Mouse (Mus musculus) small intestine, adult 2 months (tissue): ENCODE measurements around the gene Ssx2ip.

Experiments
- CTCF ChIP-seq: fragments of 200-500 bp; IDR thresholded peaks from 2 replicates; pipeline ENCODE4 v1.5.1; 2012; ENCODE audit warnings: low read depth, mild to moderate bottlenecking, control low read depth, inconsistent platforms, low read length, moderate library complexity, mixed read lengths; ENCODE audit not compliant: insufficient replicate concordance, insufficient read length; ENCODE audit errors: extremely low read depth
- POLR2A ChIP-seq: fragments of 200-500 bp; IDR thresholded peaks from 2 replicates; pipeline ENCODE4 v1.6.1; 2012; ENCODE audit warnings: low read depth, mild to moderate bottlenecking, control low read depth, inconsistent platforms, low read length, moderate library complexity

- TF ChIP-seq CTCF (no peak), POLR2A (no peak)
Observed at GRCm38 (mm10) chr3:146419534-146419933, 15.1 kb downstream of the Ssx2ip start.
